Mouse (Mus musculus): ENCODE data around the gene Vtn. TPM values are rescaled to one million over a fixed set of nuclear protein-coding genes. Genes with fewer than 3 reads are reported as not detected.

Gene Vtn
- polyA plus RNA-seq (2015; fragmentation: Nextera tagmentation; extraction: Ambion mirVana), result 3.6 and 6.0 TPM in 2 replicates

- ATAC-seq (ENCODE audit: low FRiP score, low TSS enrichment) (no peak), DNase-seq (ENCODE audit: low spot score) (no peak)
- WGBS, result 52% methylated on average over 7 of the region's 7 CpGs
- peak within 1 kb of the TSS; percentile 40 for H3K4me3 ChIP-seq (ENCODE audit: low read depth, low read length)
- peak within 1 kb of the TSS; percentile 71 for H3K4me2 ChIP-seq (replicated peaks; ENCODE audit: low read depth)
- H3K9ac ChIP-seq (ENCODE audit: low read length), result no peak within 1 kb of the TSS
- no peaks in the 10 kb centered on the region for H3K36me3 ChIP-seq (ENCODE audit: control insufficient read depth, insufficient read depth, low read length)
- TF ChIP-seq EP300 (optimal IDR thresholded peaks at IDR 0.05) (no peak), CTCF (IDR thresholded peaks at IDR 0.05; ENCODE audit: low read depth) (no peak)
- H3K4me1 ChIP-seq (replicated peaks; ENCODE audit: control insufficient read depth, insufficient read depth), result no peaks in the 10 kb centered on the region; the same call in 1 of the 2 replicates
- H3K27ac ChIP-seq (replicated peaks), result 0 out of 2 replicates have a peak within 1 kb of the TSS, but pooled peaks have one; percentile 13
- H3K27me3 ChIP-seq (ENCODE audit: control insufficient read depth, insufficient read depth, low read length), result 0 out of 2 replicates have a peak, but pooled peaks cover 5% of the 10 kb centered on the region
- no peaks in the 10 kb centered on the region for H3K9me3 ChIP-seq (ENCODE audit: control insufficient read depth, low read length)
Observed at GRCm38 (mm10) chr11:78499004-78499403, at the start of gene Vtn. Gene Vtn (plus strand): TSS chr11:78499091.

- Histone ChIP-seq H3K27ac (replicated peaks) (no peak overlapping the region), H3K9ac (ENCODE audit: low read length) (no peak overlapping the region), H3K4me3 (ENCODE audit: low read depth, low read length) (no peak overlapping the region), H3K9me3 (ENCODE audit: control insufficient read depth, low read length) (no peaks in the 10 kb centered on the region), H3K4me2 (replicated peaks; ENCODE audit: low read depth) (no peak overlapping the region), H3K36me3 (ENCODE audit: control insufficient read depth, insufficient read depth, low read length) (no peaks in the 10 kb centered on the region), H3K27me3 (ENCODE audit: control insufficient read depth, insufficient read depth, low read length) (no peaks in the 10 kb centered on the region), H3K4me1 (replicated peaks; ENCODE audit: control insufficient read depth, insufficient read depth) (no peaks in the 10 kb centered on the region)
- TF ChIP-seq CTCF (IDR thresholded peaks at IDR 0.05; ENCODE audit: low read depth) (no peak), EP300 (optimal IDR thresholded peaks at IDR 0.05) (no peak)
- WGBS, result 42% methylated on average over 2 of the region's 2 CpGs
- DNase-seq (ENCODE audit: low spot score), result no peak
- ATAC-seq (ENCODE audit: low FRiP score, low TSS enrichment), result no peak
Observed at GRCm38 (mm10) chr11:78450337-78450736, 48.6 kb upstream of the Vtn start.

- Histone ChIP-seq H3K4me2 (replicated peaks; ENCODE audit: low read depth) (no peak overlapping the region), H3K9me3 (ENCODE audit: control insufficient read depth, low read length) (no peaks in the 10 kb centered on the region), H3K9ac (ENCODE audit: low read length) (no peak overlapping the region), H3K36me3 (ENCODE audit: control insufficient read depth, insufficient read depth, low read length) (no peaks in the 10 kb centered on the region), H3K4me3 (ENCODE audit: low read depth, low read length) (no peak overlapping the region), H3K27me3 (ENCODE audit: control insufficient read depth, insufficient read depth, low read length) (no peaks in the 10 kb centered on the region), H3K4me1 (replicated peaks; ENCODE audit: control insufficient read depth, insufficient read depth) (no peaks in the 10 kb centered on the region), H3K27ac (replicated peaks) (no peak overlapping the region)
- TF ChIP-seq CTCF (IDR thresholded peaks at IDR 0.05; ENCODE audit: low read depth), result peak; percentile 96
- TF ChIP-seq EP300 (optimal IDR thresholded peaks at IDR 0.05), result no peak
- WGBS, result 16% methylated on average over 4 of the region's 4 CpGs
- DNase-seq (ENCODE audit: low spot score) (peak; percentile 74), ATAC-seq (ENCODE audit: low FRiP score, low TSS enrichment) (no peak)
Observed at GRCm38 (mm10) chr11:78453675-78454074, 45.2 kb upstream of the Vtn start.

- Histone ChIP-seq H3K4me2 (replicated peaks; ENCODE audit: low read depth) (no peak overlapping the region), H3K9me3 (ENCODE audit: control insufficient read depth, low read length) (no peaks in the 10 kb centered on the region), H3K27ac (replicated peaks) (no peak overlapping the region), H3K4me3 (ENCODE audit: low read depth, low read length) (no peak overlapping the region), H3K9ac (ENCODE audit: low read length) (no peak overlapping the region), H3K27me3 (ENCODE audit: control insufficient read depth, insufficient read depth, low read length) (no peaks in the 10 kb centered on the region), H3K4me1 (replicated peaks; ENCODE audit: control insufficient read depth, insufficient read depth) (no peaks in the 10 kb centered on the region), H3K36me3 (ENCODE audit: control insufficient read depth, insufficient read depth, low read length) (no peaks in the 10 kb centered on the region)
- ATAC-seq (ENCODE audit: low FRiP score, low TSS enrichment) (no peak), DNase-seq (ENCODE audit: low spot score) (no peak)
- TF ChIP-seq EP300 (optimal IDR thresholded peaks at IDR 0.05) (no peak), CTCF (IDR thresholded peaks at IDR 0.05; ENCODE audit: low read depth) (no peak)
- WGBS, result 68% methylated on average over 7 of the region's 7 CpGs
Observed at GRCm38 (mm10) chr11:78454276-78454675, 44.6 kb upstream of the Vtn start.

- no peak overlapping the region for H3K9ac ChIP-seq (ENCODE audit: low read length)
- H3K4me1 ChIP-seq (replicated peaks; ENCODE audit: control insufficient read depth, insufficient read depth), result no peaks in the 10 kb centered on the region
- TF ChIP-seq EP300 (optimal IDR thresholded peaks at IDR 0.05) (no peak), CTCF (IDR thresholded peaks at IDR 0.05; ENCODE audit: low read depth) (peak; percentile 79)
- no peaks in the 10 kb centered on the region for H3K9me3 ChIP-seq (ENCODE audit: control insufficient read depth, low read length)
- no peaks in the 10 kb centered on the region for H3K27me3 ChIP-seq (ENCODE audit: control insufficient read depth, insufficient read depth, low read length)
- WGBS, result 23% methylated on average over 5 of the region's 5 CpGs
- no peak overlapping the region for H3K4me3 ChIP-seq (ENCODE audit: low read depth, low read length)
- no peak overlapping the region for H3K4me2 ChIP-seq (replicated peaks; ENCODE audit: low read depth)
- DNase-seq (ENCODE audit: low spot score) (peak; percentile 54), ATAC-seq (ENCODE audit: low FRiP score, low TSS enrichment) (no peak)
- no peaks in the 10 kb centered on the region for H3K36me3 ChIP-seq (ENCODE audit: control insufficient read depth, insufficient read depth, low read length)
- no peak overlapping the region for H3K27ac ChIP-seq (replicated peaks)
Observed at GRCm38 (mm10) chr11:78455308-78455707, 43.6 kb upstream of the Vtn start.

- H3K4me1 ChIP-seq (replicated peaks; ENCODE audit: control insufficient read depth, insufficient read depth), result no peaks in the 10 kb centered on the region
- ATAC-seq (ENCODE audit: low FRiP score, low TSS enrichment) (no peak), DNase-seq (ENCODE audit: low spot score) (no peak)
- 78% methylated on average over 17 of the region's 17 CpGs for WGBS
- H3K27me3 ChIP-seq (ENCODE audit: control insufficient read depth, insufficient read depth, low read length), result no peaks in the 10 kb centered on the region
- no peak overlapping the region for H3K9ac ChIP-seq (ENCODE audit: low read length)
- H3K4me2 ChIP-seq (replicated peaks; ENCODE audit: low read depth), result no peak overlapping the region
- H3K9me3 ChIP-seq (ENCODE audit: control insufficient read depth, low read length), result no peaks in the 10 kb centered on the region
- H3K27ac ChIP-seq (replicated peaks), result no peak overlapping the region
- TF ChIP-seq CTCF (IDR thresholded peaks at IDR 0.05; ENCODE audit: low read depth) (no peak), EP300 (optimal IDR thresholded peaks at IDR 0.05) (no peak)
- H3K4me3 ChIP-seq (ENCODE audit: low read depth, low read length), result no peak overlapping the region
- no peaks in the 10 kb centered on the region for H3K36me3 ChIP-seq (ENCODE audit: control insufficient read depth, insufficient read depth, low read length)
Observed at GRCm38 (mm10) chr11:78458740-78459139, 40.2 kb upstream of the Vtn start.
